Mouse (Mus musculus): ENCODE measurements around the gene Pld1. TPM values are rescaled to one million over a fixed set of nuclear protein-coding genes. Genes with fewer than 3 reads are reported as not detected.

Pld1 gene
- polyA plus RNA-seq (2015; fragmentation: Nextera tagmentation; extraction: Ambion mirVana): 5.1 and 5.5 TPM in 2 replicates

GRCm38 (mm10) chr3:27938381-27939323 lies at the start of gene Pld1:
Gene Pld1, plus strand, starts transcription at chr3:27938695.

GRCm38 (mm10) chr3:27896318-27896892 lies 42.1 kb upstream of the Pld1 start, which contains the start of gene Tmem212:
Gene Tmem212, minus strand, starts transcription at chr3:27896368.

Other genes with a start within 250 kb of the Pld1 start
- gene Fndc3b, start 227.4 kb upstream of the Pld1 start, polyA plus RNA-seq (2015; fragmentation: Nextera tagmentation; extraction: Ambion mirVana): 7.3 and 8.2 TPM in 2 replicates
- gene Tmem212, start 42.3 kb upstream of the Pld1 start, polyA plus RNA-seq (2015; fragmentation: Nextera tagmentation; extraction: Ambion mirVana): 4.4 and 5.1 TPM in 2 replicates